Mouse (Mus musculus): Measurements from ENCODE around the gene Akr1c14. TPM values are rescaled to one million over a fixed set of nuclear protein-coding genes. Genes with fewer than 3 reads are reported as not detected.

Gene Akr1c14
- polyA plus RNA-seq, 1 experiment: 0.16 TPM

DNA sequence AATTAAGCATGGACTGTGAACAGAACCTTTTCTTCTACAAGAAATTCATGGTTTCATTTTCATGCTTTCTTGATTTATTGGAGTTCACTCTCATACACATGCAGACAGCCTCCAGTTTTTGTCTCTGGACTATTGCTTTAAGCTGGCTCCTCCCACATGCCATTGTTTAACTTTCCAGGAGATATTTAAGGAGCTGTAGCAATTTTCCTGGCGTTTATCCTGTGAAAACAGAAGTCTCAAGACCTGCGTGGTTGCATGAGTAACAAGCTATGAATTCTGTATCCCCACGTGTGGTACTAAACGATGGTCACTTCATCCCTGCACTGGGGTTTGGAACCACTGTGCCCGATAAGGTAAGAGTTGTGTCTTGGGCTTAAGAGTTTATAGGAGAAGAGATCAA lies 10.6 kb downstream of the Akr1c14 start:
- Histone ChIP-seq H3K27ac (ENCODE audit: insufficient read depth, low read length) (no peak overlapping the region), H3K27me3 (ENCODE audit: control insufficient read depth, insufficient read depth, low read length) (no peaks in the 10 kb centered on the region), H3K4me3 (ENCODE audit: extremely low read depth, insufficient read depth, insufficient read length) (no peak overlapping the region), H3K4me1 (ENCODE audit: control insufficient read depth, insufficient read depth, insufficient read length) (no peaks in the 10 kb centered on the region), H3K36me3 (ENCODE audit: control insufficient read depth, insufficient read depth, low read length) (no peaks in the 10 kb centered on the region)
- 25% methylated on average over 5 of the region's 5 CpGs for WGBS
- DNase-seq (ENCODE audit: low read depth in 1 of 2, low spot score in 2 of 2): no peak
- TF ChIP-seq CTCF (IDR thresholded peaks at IDR 0.05; ENCODE audit: extremely low read depth, insufficient read depth, insufficient read length, insufficient replicate concordance) (no peak), POLR2A (IDR thresholded peaks at IDR 0.05; ENCODE audit: low read depth, low read length) (no peak)

DNA sequence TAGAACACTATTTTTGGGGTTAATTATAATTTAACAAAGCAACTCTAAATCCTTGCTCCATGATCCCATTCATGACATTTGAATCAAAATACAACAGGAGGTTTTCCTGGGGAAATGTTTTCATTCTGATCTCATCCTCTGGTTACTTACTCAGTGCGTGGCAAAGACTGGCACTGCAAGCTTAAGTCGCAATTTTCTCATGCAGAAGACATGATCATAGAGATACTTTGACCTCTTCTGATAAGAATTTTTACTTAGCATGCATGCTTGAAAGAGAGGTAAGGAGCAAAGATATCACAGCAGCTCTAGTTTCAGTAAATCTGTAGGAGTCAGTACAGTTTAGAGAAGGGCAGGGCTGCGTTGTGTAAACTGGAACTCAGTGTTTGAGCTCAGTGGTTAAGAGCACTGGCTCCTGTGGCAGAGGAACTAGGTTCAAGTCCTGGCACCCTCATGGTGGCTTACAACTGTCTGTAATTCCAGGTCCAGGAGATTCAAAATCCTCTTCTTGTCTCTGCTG lies 11.5 kb downstream of the Akr1c14 start:
- Histone ChIP-seq H3K27ac (ENCODE audit: insufficient read depth, low read length) (no peak overlapping the region), H3K4me1 (ENCODE audit: control insufficient read depth, insufficient read depth, insufficient read length) (no peaks in the 10 kb centered on the region), H3K36me3 (ENCODE audit: control insufficient read depth, insufficient read depth, low read length) (no peaks in the 10 kb centered on the region), H3K4me3 (ENCODE audit: extremely low read depth, insufficient read depth, insufficient read length) (no peak overlapping the region), H3K27me3 (ENCODE audit: control insufficient read depth, insufficient read depth, low read length) (no peaks in the 10 kb centered on the region)
- no peak for TF ChIP-seq CTCF (IDR thresholded peaks at IDR 0.05; ENCODE audit: extremely low read depth, insufficient read depth, insufficient read length, insufficient replicate concordance)
- no peak for TF ChIP-seq POLR2A (IDR thresholded peaks at IDR 0.05; ENCODE audit: low read depth, low read length)
- DNase-seq (ENCODE audit: low read depth in 1 of 2, low spot score in 2 of 2): no peak
- 48% methylated on average over 3 of the region's 3 CpGs for WGBS

DNA sequence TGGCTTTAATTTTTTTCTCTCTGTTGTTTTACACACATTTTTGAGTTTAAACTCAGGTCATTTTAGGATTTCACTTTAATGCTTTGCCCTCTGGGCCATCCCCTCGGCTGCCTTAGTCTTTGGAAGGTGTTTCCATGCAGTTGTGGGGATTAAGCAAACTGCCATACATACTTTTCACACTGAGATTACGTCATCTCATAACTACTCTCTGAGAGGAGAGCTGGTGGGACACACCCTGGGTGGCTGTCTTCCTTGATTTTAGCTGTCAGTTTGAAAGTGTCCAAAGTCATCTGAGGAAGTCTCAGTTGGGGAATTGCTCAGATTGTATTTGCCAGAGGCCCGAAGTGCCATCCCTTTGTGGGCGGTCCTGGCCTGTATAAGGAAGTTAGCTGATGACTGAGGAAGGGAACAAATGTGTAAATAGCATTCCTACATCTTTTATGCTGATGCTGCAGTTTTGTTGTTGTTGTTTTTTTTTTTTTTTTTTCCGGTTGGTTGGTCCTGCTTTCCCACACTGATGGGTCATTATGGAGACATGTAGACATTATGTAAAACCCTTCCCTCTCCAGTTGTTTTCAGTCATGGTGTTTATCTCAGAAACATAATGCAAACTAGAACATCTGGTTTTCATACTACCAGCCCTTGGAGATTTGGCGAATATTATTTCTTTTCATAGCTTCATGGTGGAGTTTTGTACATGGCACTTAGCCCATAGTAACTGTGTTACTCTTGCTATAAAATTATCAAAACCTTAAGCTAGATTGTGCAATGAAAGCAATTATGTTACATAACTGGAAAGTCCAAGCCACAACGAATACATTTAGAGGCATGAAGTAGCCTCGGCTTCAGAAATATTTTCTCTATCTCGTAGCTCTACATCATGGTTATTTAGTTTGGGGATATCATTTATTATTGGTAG lies 28.0 kb downstream of the Akr1c14 start:
- TF ChIP-seq CTCF (IDR thresholded peaks at IDR 0.05; ENCODE audit: extremely low read depth, insufficient read depth, insufficient read length, insufficient replicate concordance) (no peak), POLR2A (IDR thresholded peaks at IDR 0.05; ENCODE audit: low read depth, low read length) (no peak)
- WGBS: 90% methylated on average over 9 of the region's 9 CpGs
- no peak for DNase-seq (ENCODE audit: low read depth in 1 of 2, low spot score in 2 of 2)
- no peaks in the 10 kb centered on the region for H3K36me3 ChIP-seq (ENCODE audit: control insufficient read depth, insufficient read depth, low read length)
- no peak overlapping the region for H3K4me3 ChIP-seq (ENCODE audit: extremely low read depth, insufficient read depth, insufficient read length)
- no peaks in the 10 kb centered on the region for H3K27me3 ChIP-seq (ENCODE audit: control insufficient read depth, insufficient read depth, low read length)
- H3K4me1 ChIP-seq (ENCODE audit: control insufficient read depth, insufficient read depth, insufficient read length): no peaks in the 10 kb centered on the region
- H3K27ac ChIP-seq (ENCODE audit: insufficient read depth, low read length): no peak overlapping the region

DNA sequence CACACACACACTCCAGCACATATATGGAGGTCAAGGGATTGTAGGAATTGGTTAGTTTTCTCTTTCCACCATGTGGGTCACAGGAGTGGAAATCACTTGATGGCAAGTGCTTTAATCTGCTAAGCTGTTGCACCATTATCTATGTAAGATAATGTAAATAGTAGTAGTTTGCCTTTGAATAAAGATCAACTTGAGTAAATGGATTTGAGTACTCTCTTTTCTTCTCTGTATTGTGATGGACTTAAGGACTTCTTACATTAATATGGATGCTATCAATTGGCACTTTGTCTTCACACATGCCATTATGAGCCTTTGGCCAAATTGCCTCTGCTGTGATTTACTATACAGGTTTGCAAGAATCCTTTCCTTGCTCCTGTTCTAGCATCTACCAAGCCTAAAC lies 31.1 kb downstream of the Akr1c14 start:
- TF ChIP-seq CTCF (IDR thresholded peaks at IDR 0.05; ENCODE audit: extremely low read depth, insufficient read depth, insufficient read length, insufficient replicate concordance) (no peak), POLR2A (IDR thresholded peaks at IDR 0.05; ENCODE audit: low read depth, low read length) (no peak)

DNA sequence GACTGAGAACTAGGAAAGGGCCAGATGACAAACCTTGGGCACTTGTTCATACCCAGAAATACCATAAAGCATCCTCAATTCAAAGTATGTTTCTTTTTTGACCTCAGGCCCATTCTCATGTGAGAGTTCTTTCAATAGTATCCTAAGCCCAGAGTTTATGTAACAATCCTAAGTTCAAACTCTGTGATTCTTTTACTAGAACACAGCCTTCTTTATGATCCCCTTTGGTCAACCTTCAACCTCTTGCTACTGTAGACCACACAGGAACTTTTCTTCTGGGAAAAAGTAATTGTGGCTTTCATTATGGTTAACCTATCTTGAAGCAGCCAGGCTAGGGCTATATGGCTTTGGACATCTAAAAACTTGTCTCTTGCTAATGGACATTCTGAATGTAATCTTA lies 52.9 kb downstream of the Akr1c14 start:
- H3K4me1 ChIP-seq (ENCODE audit: control insufficient read depth, insufficient read depth, insufficient read length): no peaks in the 10 kb centered on the region
- H3K36me3 ChIP-seq (ENCODE audit: control insufficient read depth, insufficient read depth, low read length): no peaks in the 10 kb centered on the region
- no peak for TF ChIP-seq CTCF (IDR thresholded peaks at IDR 0.05; ENCODE audit: extremely low read depth, insufficient read depth, insufficient read length, insufficient replicate concordance)
- TF ChIP-seq POLR2A (IDR thresholded peaks at IDR 0.05; ENCODE audit: low read depth, low read length): no peak
- DNase-seq (ENCODE audit: low read depth in 1 of 2, low spot score in 2 of 2): no peak
- H3K27ac ChIP-seq (ENCODE audit: insufficient read depth, low read length): no peak overlapping the region
- no peaks in the 10 kb centered on the region for H3K27me3 ChIP-seq (ENCODE audit: control insufficient read depth, insufficient read depth, low read length)
- H3K4me3 ChIP-seq (ENCODE audit: extremely low read depth, insufficient read depth, insufficient read length): no peak overlapping the region

More for the DNA sequence above, 31.1 kb downstream of the Akr1c14 start:
- Histone ChIP-seq H3K27me3 (ENCODE audit: control insufficient read depth, insufficient read depth, low read length) (no peaks in the 10 kb centered on the region), H3K4me1 (ENCODE audit: control insufficient read depth, insufficient read depth, insufficient read length) (no peaks in the 10 kb centered on the region), H3K36me3 (ENCODE audit: control insufficient read depth, insufficient read depth, low read length) (no peaks in the 10 kb centered on the region), H3K27ac (ENCODE audit: insufficient read depth, low read length) (no peak overlapping the region), H3K4me3 (ENCODE audit: extremely low read depth, insufficient read depth, insufficient read length) (no peak overlapping the region)
- DNase-seq (ENCODE audit: low read depth in 1 of 2, low spot score in 2 of 2): no peak

DNA sequence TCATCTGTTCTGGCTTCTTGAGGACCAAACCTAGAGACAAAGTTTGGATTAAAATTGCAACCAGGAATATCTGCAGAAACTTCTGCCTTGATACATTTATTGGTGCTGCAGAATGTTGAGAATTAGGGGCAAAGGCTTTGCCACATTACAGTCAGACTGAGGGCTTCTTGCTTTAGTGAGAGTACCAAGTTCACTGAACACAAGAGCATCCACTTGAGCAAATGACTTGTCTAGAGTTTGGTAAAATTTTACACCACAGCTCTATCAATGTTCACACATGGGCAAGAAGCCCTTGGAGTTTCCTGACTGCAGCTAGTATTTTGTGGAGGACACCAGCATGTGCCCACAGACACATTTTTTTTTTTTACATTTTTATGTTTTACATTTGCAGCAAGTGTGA lies 53.9 kb downstream of the Akr1c14 start:
- TF ChIP-seq POLR2A (IDR thresholded peaks at IDR 0.05; ENCODE audit: low read depth, low read length) (no peak), CTCF (IDR thresholded peaks at IDR 0.05; ENCODE audit: extremely low read depth, insufficient read depth, insufficient read length, insufficient replicate concordance) (no peak)
- Histone ChIP-seq H3K27ac (ENCODE audit: insufficient read depth, low read length) (no peak overlapping the region), H3K36me3 (ENCODE audit: control insufficient read depth, insufficient read depth, low read length) (no peaks in the 10 kb centered on the region), H3K4me3 (ENCODE audit: extremely low read depth, insufficient read depth, insufficient read length) (no peak overlapping the region), H3K4me1 (ENCODE audit: control insufficient read depth, insufficient read depth, insufficient read length) (no peaks in the 10 kb centered on the region), H3K27me3 (ENCODE audit: control insufficient read depth, insufficient read depth, low read length) (no peaks in the 10 kb centered on the region)
- DNase-seq (ENCODE audit: low read depth in 1 of 2, low spot score in 2 of 2): no peak
